Mouse (Mus musculus): ENCODE data around the gene Vmn1r231.

The Vmn1r231 gene

GRCm38 (mm10) chr17:20904991-20905390 lies at the start of gene Vmn1r231:
Gene Vmn1r231 (minus strand): TSS chr17:20905091.
- no peak for DNase-seq

GRCm38 (mm10) chr17:20946636-20947035 lies 41.7 kb upstream of the Vmn1r231 start:
- no peak for DNase-seq

GRCm38 (mm10) chr17:20946026-20946565 lies 41.2 kb upstream of the Vmn1r231 start:
- DNase-seq, result no peak

- DNase-seq, result peak; percentile 97
Measured at GRCm38 (mm10) chr17:20944985-20945891, 40.3 kb upstream of the Vmn1r231 start, which contains the start of gene Ppp2r1a. Gene Ppp2r1a (plus strand): TSS chr17:20945311.

- DNase-seq, result no peak
Measured at GRCm38 (mm10) chr17:20944226-20944625, 39.3 kb upstream of the Vmn1r231 start.

- no peak for DNase-seq
Measured at GRCm38 (mm10) chr17:20919614-20920013, 14.7 kb upstream of the Vmn1r231 start, which contains the start of gene Vmn1r232. Gene Vmn1r232 (minus strand): TSS chr17:20919714.

GRCm38 (mm10) chr17:20840144-20840543 lies 64.7 kb downstream of the Vmn1r231 start, which contains the start of gene Vmn1r230:
Gene Vmn1r230 (plus strand): TSS chr17:20840444.
- DNase-seq, result no peak
